ENCODE assay signal across 8 mouse cellular contexts in the genomic region with DNA sequence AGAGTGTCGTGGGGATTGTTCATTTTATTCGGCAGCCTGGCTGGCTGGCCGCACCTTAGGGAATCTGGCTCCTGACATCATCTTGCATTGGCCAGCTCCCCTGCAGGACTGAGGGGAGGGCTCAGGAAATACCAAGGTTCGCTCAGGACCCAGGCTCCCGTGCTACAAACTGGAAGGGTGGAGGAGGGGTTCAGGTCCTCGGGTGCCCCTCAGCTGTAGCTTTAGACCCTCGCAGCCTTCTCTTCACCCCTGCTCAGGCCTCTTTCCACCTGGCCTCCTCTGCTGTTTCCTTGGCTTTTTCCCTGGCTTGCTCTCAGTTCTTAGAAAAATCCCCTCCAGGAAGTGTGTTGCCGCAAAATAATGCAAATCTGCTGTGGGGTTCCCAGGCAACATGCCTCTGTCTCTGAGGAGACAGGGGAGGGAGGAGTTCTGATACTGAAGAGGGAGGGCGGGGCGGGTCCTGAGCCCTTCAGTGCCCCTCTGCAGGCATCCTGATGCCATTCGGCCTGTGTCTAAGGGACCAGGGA. TPM values are rescaled to one million over a fixed set of nuclear protein-coding genes. Genes with fewer than 3 reads are reported as not detected.
DNase-seq lines count a peak whose midpoint lies in the region; ATAC-seq lines count a peak whose summit lies in the region.

No protein-coding gene starts in this region.

- 12% methylated on average over 11 of the region's 11 CpGs for WGBS in kidney, embryonic 14.5 days
- 9% methylated on average over 11 of the region's 11 CpGs for WGBS in hindbrain, embryonic 16.5 days
- 10% methylated on average over 11 of the region's 11 CpGs for WGBS in neural tube, embryonic 13.5 days

- H3K4me2 ChIP-seq in kidney, embryonic 14.5 days (replicated peaks; ENCODE audit: low read depth, low read length), result peak overlapping the region; percentile 37
- H3K4me2 ChIP-seq in hindbrain, embryonic 16.5 days (ENCODE audit: low read length), result peak overlapping the region; percentile 17
- H3K4me2 ChIP-seq in neural tube, embryonic 13.5 days, result peak overlapping the region; percentile 39

- peak overlapping the region; percentile 37 for H3K9ac ChIP-seq in kidney, embryonic 14.5 days (ENCODE audit: low read depth, low read length)
- H3K9ac ChIP-seq in hindbrain, embryonic 16.5 days (ENCODE audit: low read depth, low read length), result peak overlapping the region; percentile 42
- peak overlapping the region; percentile 57; the same call in 1 of the 2 replicates for H3K9ac ChIP-seq in neural tube, embryonic 13.5 days

- H3K4me3 ChIP-seq in kidney, embryonic 14.5 days (ENCODE audit: low read length), result no peak overlapping the region
- H3K4me3 ChIP-seq in hindbrain, embryonic 16.5 days (ENCODE audit: low read length), result no peak overlapping the region
- H3K4me3 ChIP-seq in neural tube, embryonic 13.5 days, result no peak overlapping the region

- peak; percentile 61 for ATAC-seq in kidney, embryonic 14.5 days (ENCODE audit: low FRiP score, low TSS enrichment)
- peak; percentile 57; the same call in 1 of the 2 replicates for ATAC-seq in hindbrain, embryonic 16.5 days
- ATAC-seq in neural tube, embryonic 13.5 days (ENCODE audit: low read depth), result peak; percentile 38; the same call in 1 of the 2 replicates

- no peaks in the 10 kb centered on the region for H3K9me3 ChIP-seq in kidney, embryonic 14.5 days (ENCODE audit: control insufficient read depth, low read length)
- no peaks in the 10 kb centered on the region for H3K9me3 ChIP-seq in hindbrain, embryonic 16.5 days (ENCODE audit: control insufficient read depth, low read length)
- H3K9me3 ChIP-seq in neural tube, embryonic 13.5 days, result no peaks in the 10 kb centered on the region

- peaks cover 19% of the 10 kb centered on the region for H3K4me1 ChIP-seq in kidney, embryonic 14.5 days (ENCODE audit: control insufficient read depth, insufficient read depth, low read length)
- H3K4me1 ChIP-seq in hindbrain, embryonic 16.5 days (ENCODE audit: control insufficient read depth, insufficient read depth, low read depth, low read length), result peaks cover 9% of the 10 kb centered on the region
- H3K4me1 ChIP-seq in neural tube, embryonic 13.5 days (replicated peaks), result peaks cover 21% of the 10 kb centered on the region

- peak overlapping the region; percentile 51; the same call in 1 of the 2 replicates for H3K27ac ChIP-seq in kidney, embryonic 14.5 days (ENCODE audit: low read depth, low read length)
- H3K27ac ChIP-seq in hindbrain, embryonic 16.5 days (ENCODE audit: low read depth, low read length), result peak overlapping the region; percentile 19; the same call in 1 of the 2 replicates
- H3K27ac ChIP-seq in neural tube, embryonic 13.5 days (replicated peaks), result peak overlapping the region; percentile 46; the same call in 1 of the 2 replicates

- no peak for DNase-seq in kidney, adult 18-20 months
- DNase-seq in embryo, embryonic 10 days (ENCODE audit: low spot score), result peak; percentile 66
- DNase-seq in adrenal gland, adult 8-10 months, result no peak
- DNase-seq in frontal cortex, postnatal 10 days (ENCODE audit: low spot score in 2 of 2), result no peak
- DNase-seq in thymus, adult 18-20 months, result no peak

- no peaks in the 10 kb centered on the region for H3K36me3 ChIP-seq in kidney, embryonic 14.5 days (ENCODE audit: control insufficient read depth, insufficient read depth, low read length)
- H3K36me3 ChIP-seq in hindbrain, embryonic 16.5 days (ENCODE audit: control insufficient read depth, insufficient read depth, low read length), result no peaks in the 10 kb centered on the region
- H3K36me3 ChIP-seq in neural tube, embryonic 13.5 days, result no peaks in the 10 kb centered on the region

- H3K27me3 ChIP-seq in kidney, embryonic 14.5 days (ENCODE audit: control insufficient read depth, insufficient read depth, low read length), result no peaks in the 10 kb centered on the region
- no peaks in the 10 kb centered on the region for H3K27me3 ChIP-seq in hindbrain, embryonic 16.5 days (replicated peaks; ENCODE audit: control insufficient read depth, insufficient read depth, low read length)
- H3K27me3 ChIP-seq in neural tube, embryonic 13.5 days, result no peaks in the 10 kb centered on the region

RNA-seq across cellular contexts. Expression of gene Nfkbia, which starts 53.8 kb away (rescaled TPM):
- 69.0 and 75.2 TPM in 2 replicates for polyA plus RNA-seq in kidney, embryonic 14.5 days (2014; fragmentation: Nextera tagmentation; extraction: Ambion mirVana)
- polyA plus RNA-seq in hindbrain, embryonic 16.5 days (2015; fragmentation: Nextera tagmentation; extraction: Ambion mirVana), result 62.3 and 64.3 TPM in 2 replicates
- polyA plus RNA-seq in neural tube, embryonic 13.5 days (2015; fragmentation: Nextera tagmentation; extraction: Ambion mirVana), result 51.4 and 53.3 TPM in 2 replicates
- total RNA-seq in adrenal gland, adult 8-10 months (2022), result 10 to 100 TPM; 76.2 to 98.5 (median 86.4) TPM

RNA-seq across cellular contexts. Expression of gene Psma6, which starts 54.7 kb away (rescaled TPM):
- 473 and 512 TPM in 2 replicates for polyA plus RNA-seq in kidney, embryonic 14.5 days (2014; fragmentation: Nextera tagmentation; extraction: Ambion mirVana)
- polyA plus RNA-seq in hindbrain, embryonic 16.5 days (2015; fragmentation: Nextera tagmentation; extraction: Ambion mirVana), result 383 and 402 TPM in 2 replicates
- polyA plus RNA-seq in neural tube, embryonic 13.5 days (2015; fragmentation: Nextera tagmentation; extraction: Ambion mirVana), result 446 and 454 TPM in 2 replicates
- total RNA-seq in adrenal gland, adult 8-10 months (2022), result 100 to 1,000 TPM; 196 to 232 (median 214) TPM
